Mouse (Mus musculus) forebrain, postnatal 0 days (tissue): ENCODE results near the gene Myo3b. TPM values are rescaled to one million over a fixed set of nuclear protein-coding genes. Genes with fewer than 3 reads are reported as not detected.
A peak's percentile ranks its signal among the peaks of the same experiment; 100 is the strongest.
"Not testable (repeated sequence)": the region's sequence is repeated elsewhere in the genome, so short reads cannot be mapped to it uniquely, and the experiment has no call there.

Experiments used
- ATAC-seq: fragments of 200-750 bp; cut with Nextera tagmentation; 2 replicates; pipeline ENCODE4 v1.8.0; 2017; ENCODE audit warnings: mild to moderate bottlenecking, moderate library complexity
- DNase-seq: peaks from one replicate; pipeline ENCODE4 v3.0.0-alpha.2; 2015
- H3K27ac ChIP-seq: fragments of 300-500 bp; sonication (generic); 2 replicates; pipeline ENCODE4 v1.5.1; 2014; ENCODE audit warnings: low read depth, mild to moderate bottlenecking, antibody characterized with exemption, low read length, moderate library complexity, mixed read lengths
- H3K27me3 ChIP-seq: fragments of 300-500 bp; sonication (generic); 2 replicates; pipeline ENCODE4 v1.6.1; 2014; ENCODE audit warnings: mild to moderate bottlenecking, low read length, mixed read lengths; ENCODE audit not compliant: insufficient read depth
- H3K36me3 ChIP-seq: fragments of 300-500 bp; sonication (generic); 2 replicates; pipeline ENCODE4 v1.6.1; 2014; ENCODE audit warnings: mild to moderate bottlenecking, moderate library complexity; ENCODE audit not compliant: insufficient read depth
- H3K4me1 ChIP-seq: fragments of 300-500 bp; sonication (generic); 2 replicates; pipeline ENCODE4 v1.6.1; 2014; ENCODE audit warnings: antibody characterized with exemption; ENCODE audit not compliant: insufficient read depth
- H3K4me2 ChIP-seq: fragments of 300-500 bp; sonication (generic); 2 replicates; pipeline ENCODE4 v1.6.1; 2014; ENCODE audit warnings: low read depth, mild to moderate bottlenecking, moderate library complexity
- H3K4me3 ChIP-seq: fragments of 300-500 bp; sonication (generic); 2 replicates; pipeline ENCODE4 v1.5.1; 2014; ENCODE audit warnings: low read depth, low read length, mixed read lengths
- H3K9ac ChIP-seq: fragments of 300-500 bp; sonication (generic); 2 replicates; pipeline ENCODE4 v1.6.1; 2014; ENCODE audit warnings: mild to moderate bottlenecking
- H3K9me3 ChIP-seq: fragments of 300-500 bp; sonication (generic); 2 replicates; pipeline ENCODE4 v1.6.1; 2016; ENCODE audit warnings: low read length
- CTCF ChIP-seq: sonication (generic); IDR thresholded peaks from 2 replicates; pipeline ENCODE4 v1.5.1; 2016; ENCODE audit warnings: antibody characterized with exemption, control low read depth, low read depth
- WGBS: fragments of 180-500 bp; shearing (Covaris S2); extraction: QIAGEN DNeasy Blood & Tissue Kit; methylation state at CpG from one replicate; pipeline ENCODE4 v1.1.7; 2014; 5-methylcytosine and 5-hydroxymethylcytosine counted together
- polyA plus RNA-seq: library from polyadenylated mRNA; unstranded; fragments of >200 nt; fragmentation: Nextera tagmentation; extraction: Ambion mirVana; gene quantifications from 2 replicates; pipeline ENCODE4 v1.2.1, GENCODE M21; 2015
- total RNA-seq: library from RNA; depleted of rRNA; stranded (reverse); fragments of >200 nt; gene quantifications from 2 replicates; pipeline ENCODE4 v1.2.3, GENCODE M21; 2014

The Myo3b gene
- total and polyA plus RNA-seq, 2 experiments from 2014 or later = 0.36 to 2.0 TPM

DNA sequence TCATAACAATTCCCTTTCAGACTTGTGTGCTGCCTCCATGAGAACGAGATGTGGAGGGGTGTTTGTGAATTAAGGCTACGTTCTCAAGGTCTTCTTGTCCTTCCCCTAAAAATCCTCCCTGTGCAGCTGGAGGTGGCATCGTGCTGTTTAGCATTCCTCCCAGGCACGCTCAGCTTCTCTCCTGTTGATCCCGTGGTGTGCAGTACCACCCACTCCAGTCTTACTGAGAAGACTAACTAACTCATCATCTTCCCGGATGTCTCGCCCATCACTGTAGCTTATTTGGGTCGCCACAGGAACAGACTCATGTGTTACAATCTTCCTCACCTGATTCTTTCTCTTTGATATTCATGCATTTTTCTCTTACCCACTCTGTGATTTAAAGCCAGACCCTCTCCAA is 175.5 kb downstream of the Myo3b start:
- H3K27ac ChIP-seq = no peak overlapping the region
- no peak for TF ChIP-seq CTCF
- no peak; the same call in 1 of the 2 replicates for ATAC-seq
- no peak for DNase-seq
- no peak overlapping the region for H3K4me3 ChIP-seq
- H3K36me3 ChIP-seq = no peaks in the 10 kb centered on the region
- no peaks in the 10 kb centered on the region for H3K9me3 ChIP-seq
- WGBS = 56% methylated on average over 8 of the region's 8 CpGs
- H3K9ac ChIP-seq = no peak overlapping the region
- no peak overlapping the region for H3K4me2 ChIP-seq
- H3K4me1 ChIP-seq = 0 out of 2 replicates have a peak, but pooled peaks cover 17% of the 10 kb centered on the region
- no peaks in the 10 kb centered on the region for H3K27me3 ChIP-seq

DNA sequence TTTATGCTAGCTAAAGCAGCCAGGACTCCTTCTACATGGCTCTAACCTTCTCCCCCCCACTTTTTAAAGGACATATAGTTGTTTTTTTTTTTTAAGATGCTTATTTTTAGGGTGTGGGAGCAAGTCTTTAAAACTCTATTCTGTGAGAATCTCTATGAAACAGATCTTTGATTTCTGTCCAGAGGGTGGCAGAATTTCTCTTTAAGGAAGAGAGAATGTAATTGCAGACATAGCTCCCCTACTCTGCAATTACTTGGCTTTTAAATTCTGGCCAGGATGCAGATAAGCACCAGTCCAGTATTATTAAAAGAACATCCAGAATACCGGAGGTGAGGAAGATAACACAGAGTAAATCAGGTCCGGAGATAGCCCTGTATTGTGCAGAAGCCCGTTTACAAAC is 178.9 kb downstream of the Myo3b start:
- H3K4me2 ChIP-seq = no peak overlapping the region
- peak; percentile 60 for TF ChIP-seq CTCF
- no peaks in the 10 kb centered on the region for H3K9me3 ChIP-seq
- ATAC-seq (peak; percentile 44; the same call in 1 of the 2 replicates), DNase-seq (peak; percentile 62)
- 74% methylated on average over 3 of the region's 3 CpGs for WGBS
- H3K36me3 ChIP-seq = no peaks in the 10 kb centered on the region
- H3K27me3 ChIP-seq = no peaks in the 10 kb centered on the region
- peak overlapping the region; percentile 47; the same call in 1 of the 2 replicates for H3K27ac ChIP-seq
- H3K9ac ChIP-seq = no peak overlapping the region
- H3K4me3 ChIP-seq = no peak overlapping the region
- H3K4me1 ChIP-seq = 0 out of 2 replicates have a peak, but pooled peaks cover 7% of the 10 kb centered on the region

GRCm38 (mm10) chr2:70218469-70218868 is 179.5 kb downstream of the Myo3b start:
- no peaks in the 10 kb centered on the region for H3K9me3 ChIP-seq
- TF ChIP-seq CTCF = no peak
- 40% methylated on average over 8 of the region's 8 CpGs for WGBS
- H3K27me3 ChIP-seq = no peaks in the 10 kb centered on the region
- no peak for ATAC-seq
- peak overlapping the region; percentile 47; the same call in 1 of the 2 replicates for H3K27ac ChIP-seq
- H3K4me1 ChIP-seq = 0 out of 2 replicates have a peak, but pooled peaks cover 7% of the 10 kb centered on the region
- H3K4me3 ChIP-seq = no peak overlapping the region
- H3K4me2 ChIP-seq = no peak overlapping the region
- H3K36me3 ChIP-seq = no peaks in the 10 kb centered on the region
- DNase-seq = no peak
- H3K9ac ChIP-seq = no peak overlapping the region

- H3K36me3 ChIP-seq = no peaks in the 10 kb centered on the region
- ATAC-seq (no peak), DNase-seq (peak; percentile 80)
- TF ChIP-seq CTCF = peak; percentile 73
- WGBS = 11% methylated on average over 3 of the region's 3 CpGs
- no peak overlapping the region for H3K27ac ChIP-seq
- H3K4me3 ChIP-seq = no peak overlapping the region
- H3K9ac ChIP-seq = no peak overlapping the region
- no peak overlapping the region for H3K4me2 ChIP-seq
- no peaks in the 10 kb centered on the region for H3K27me3 ChIP-seq
- H3K9me3 ChIP-seq = no peaks in the 10 kb centered on the region
- no peaks in the 10 kb centered on the region for H3K4me1 ChIP-seq
Observed at GRCm38 (mm10) chr2:70226679-70227078, 187.8 kb downstream of the Myo3b start.

GRCm38 (mm10) chr2:70234450-70234849 is 195.5 kb downstream of the Myo3b start:
- DNase-seq, H3K27me3 ChIP-seq, H3K27ac ChIP-seq, ATAC-seq, H3K9ac ChIP-seq, H3K4me3 ChIP-seq, H3K4me1 ChIP-seq, H3K36me3 ChIP-seq, H3K9me3 ChIP-seq, H3K4me2 ChIP-seq: not testable (repeated sequence)
- WGBS = 84% methylated on average over 4 of the region's 4 CpGs

DNA sequence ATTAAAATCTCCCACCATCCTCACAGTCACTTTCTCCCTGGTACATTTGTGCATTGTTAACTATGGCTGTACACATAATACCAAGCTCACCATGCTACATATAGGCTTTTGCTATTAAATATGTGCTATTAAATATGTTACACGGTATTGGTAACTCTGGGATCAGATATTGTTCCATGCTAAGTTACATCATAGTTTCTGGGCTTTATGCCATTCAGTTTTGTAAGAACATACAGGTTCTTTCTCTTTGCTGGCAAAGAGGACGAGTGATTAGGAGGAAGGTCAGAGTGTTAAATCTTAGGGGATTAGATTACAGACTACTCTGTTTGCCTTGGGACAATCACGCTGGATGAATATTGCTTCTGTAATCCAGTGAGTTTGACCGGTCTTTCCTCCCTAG is 207.1 kb downstream of the Myo3b start:
- no peak overlapping the region for H3K4me3 ChIP-seq
- no peaks in the 10 kb centered on the region for H3K4me1 ChIP-seq
- DNase-seq (no peak), ATAC-seq (no peak)
- no peak overlapping the region for H3K9ac ChIP-seq
- H3K4me2 ChIP-seq = no peak overlapping the region
- no peak overlapping the region for H3K27ac ChIP-seq
- no peaks in the 10 kb centered on the region for H3K9me3 ChIP-seq
- H3K36me3 ChIP-seq = no peaks in the 10 kb centered on the region
- H3K27me3 ChIP-seq = no peaks in the 10 kb centered on the region
- no peak for TF ChIP-seq CTCF
- 69% methylated on average over 4 of the region's 4 CpGs for WGBS

- Histone ChIP-seq H3K9ac (no peak overlapping the region), H3K36me3 (no peaks in the 10 kb centered on the region), H3K27ac (no peak overlapping the region), H3K9me3 (no peaks in the 10 kb centered on the region), H3K4me3 (no peak overlapping the region), H3K27me3 (no peaks in the 10 kb centered on the region), H3K4me1 (no peaks in the 10 kb centered on the region), H3K4me2 (no peak overlapping the region)
- no peak for ATAC-seq
- TF ChIP-seq CTCF = no peak
- DNase-seq = no peak
- 91% methylated on average over 7 of the region's 7 CpGs for WGBS
Observed at GRCm38 (mm10) chr2:70248616-70249015, 209.7 kb downstream of the Myo3b start.
